Mouse (Mus musculus) G1E-ER4 (cell line): Measurements from ENCODE around the gene Uprt. TPM values are rescaled to one million over a fixed set of nuclear protein-coding genes. Genes with fewer than 3 reads are reported as not detected.

Experiments used
- GATA1 ChIP-seq: IDR thresholded peaks from one replicate; pipeline ENCODE4 v1.8.0; 2012; ENCODE audit warnings: low read length, inconsistent platforms
- polyA plus RNA-seq: library from polyadenylated mRNA; stranded (reverse); fragments of >175 nt; gene quantifications from 2 replicates; pipeline ENCODE4 v1.2.3, GENCODE M21; 2012

Gene Uprt
- polyA plus RNA-seq, result 1.1 and 1.3 TPM in 2 replicates

GRCm38 (mm10) chrX:104482572-104483443 is at the start of gene Uprt:
Gene Uprt (plus strand): TSS chrX:104482818.
- TF ChIP-seq GATA1, result no peak

GRCm38 (mm10) chrX:104433456-104433855 is 49.2 kb upstream of the Uprt start:
- TF ChIP-seq GATA1, result no peak

GRCm38 (mm10) chrX:104452433-104452832 is 30.2 kb upstream of the Uprt start:
- TF ChIP-seq GATA1, result no peak

GRCm38 (mm10) chrX:104461755-104462154 is 20.9 kb upstream of the Uprt start:
- TF ChIP-seq GATA1, result no peak

GRCm38 (mm10) chrX:104464376-104464775 is 18.2 kb upstream of the Uprt start:
- no peak for TF ChIP-seq GATA1

GRCm38 (mm10) chrX:104478041-104478440 is 4.6 kb upstream of the Uprt start:
- no peak for TF ChIP-seq GATA1

- TF ChIP-seq GATA1, result no peak
Observed at GRCm38 (mm10) chrX:104483444-104483808, 808 bp downstream of the Uprt start.

GRCm38 (mm10) chrX:104485596-104485995 is 3.0 kb downstream of the Uprt start:
- TF ChIP-seq GATA1, result no peak

- no peak for TF ChIP-seq GATA1
Observed at GRCm38 (mm10) chrX:104488036-104488435, 5.4 kb downstream of the Uprt start.

GRCm38 (mm10) chrX:104488870-104489467 is 6.4 kb downstream of the Uprt start:
- no peak for TF ChIP-seq GATA1

GRCm38 (mm10) chrX:104489626-104490355 is 7.2 kb downstream of the Uprt start:
- TF ChIP-seq GATA1, result no peak

- no peak for TF ChIP-seq GATA1
Observed at GRCm38 (mm10) chrX:104501765-104502164, 19.1 kb downstream of the Uprt start.

GRCm38 (mm10) chrX:104542635-104543034 is 60.0 kb downstream of the Uprt start:
- no peak for TF ChIP-seq GATA1

GRCm38 (mm10) chrX:104543919-104544595 is 61.4 kb downstream of the Uprt start:
- TF ChIP-seq GATA1, result no peak

- no peak for TF ChIP-seq GATA1
Observed at GRCm38 (mm10) chrX:104545283-104545682, 62.7 kb downstream of the Uprt start.

Other genes starting within 250 kb of the Uprt start
- gene Abcb7, start 69.0 kb upstream of the Uprt start, polyA plus RNA-seq, result 12.8 and 48.7 TPM in 2 replicates
- gene Zdhhc15, start 188.2 kb downstream of the Uprt start, polyA plus RNA-seq, result not detected in 2 replicates